Mouse (Mus musculus): ENCODE data around the gene Gm7544.
"Not testable (repeated sequence)": the region's sequence is repeated elsewhere in the genome, so short reads cannot be mapped to it uniquely, and the experiment has no call there.

DNA sequence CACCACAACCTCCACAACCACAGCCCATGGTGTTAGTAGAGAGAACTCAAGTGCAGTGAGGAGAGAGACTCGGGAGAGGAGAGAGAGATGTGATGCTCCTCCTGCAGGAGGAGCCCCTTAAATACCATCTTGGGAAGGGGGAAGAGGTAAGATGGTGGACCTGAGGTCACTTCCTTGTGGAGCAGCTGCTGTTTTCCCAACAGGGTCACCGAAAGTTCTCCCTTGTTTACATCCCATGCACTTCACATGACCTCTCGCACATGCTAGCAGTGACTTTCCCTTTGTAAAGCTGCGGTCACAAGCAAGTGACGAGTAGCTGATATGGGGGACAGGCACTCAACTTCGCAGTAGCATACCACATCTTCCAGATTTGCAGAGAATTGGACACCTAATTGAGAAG, 12.5 kb downstream of the Gm7544 start, which contains the start of gene A030003K21Rik:
- TF ChIP-seq CTCF (IDR thresholded peaks at IDR 0.05; ENCODE audit: control insufficient read depth, insufficient read depth, low read length); POLR2A (IDR thresholded peaks at IDR 0.05; ENCODE audit: borderline replicate concordance, control insufficient read depth, low read depth, low read length): not testable (repeated sequence)

All from bone marrow, adult 2 months (tissue).